Mouse (Mus musculus): ENCODE measurements around the gene Iscu.

GRCm38 (mm10) chr5:113772905-113773519 is 464 bp downstream of the Iscu start:
- TF ChIP-seq GATA1 (IDR thresholded peaks at IDR 0.05; ENCODE audit: borderline replicate concordance, low read length) (no peak), FLI1 (IDR thresholded peaks at IDR 0.05; ENCODE audit: low read length) (no peak)

All from megakaryocyte, embryonic 14.5 days (primary cell).